Mouse (Mus musculus) mature B cell (primary cell): Measurements from ENCODE around the gene Slc39a13.
"Not testable (repeated sequence)": the region's sequence is repeated elsewhere in the genome, so short reads cannot be mapped to it uniquely, and the experiment has no call there.

Experiments used
- in situ Hi-C: fragments of 300-500 bp; cut with MboI; formaldehyde crosslinking; loops from 2 replicates; pipeline ENCODE4 v1.14.3; 2019

Gene Slc39a13

DNA sequence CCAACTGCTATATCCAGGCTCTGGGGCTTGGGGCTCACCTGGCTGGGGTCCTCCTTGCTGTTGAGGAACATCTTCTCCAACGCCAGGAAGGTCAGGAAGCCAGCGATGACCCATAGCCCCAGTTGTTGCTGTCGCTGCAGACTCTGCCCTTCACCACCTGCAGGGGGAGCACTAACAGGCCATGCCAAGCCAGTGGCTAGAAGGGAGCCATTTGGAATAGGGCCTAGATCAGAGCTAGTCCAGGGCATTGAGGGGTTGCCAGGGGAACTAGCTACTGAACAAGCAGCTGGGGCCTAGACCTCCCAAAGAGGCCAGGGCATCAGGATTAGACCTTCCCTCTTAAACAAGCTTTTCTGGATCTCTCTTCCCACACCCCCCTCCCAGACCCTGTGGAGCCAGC lies 4.7 kb downstream of the Slc39a13 start:
- in situ Hi-C loops: no loop called here

DNA sequence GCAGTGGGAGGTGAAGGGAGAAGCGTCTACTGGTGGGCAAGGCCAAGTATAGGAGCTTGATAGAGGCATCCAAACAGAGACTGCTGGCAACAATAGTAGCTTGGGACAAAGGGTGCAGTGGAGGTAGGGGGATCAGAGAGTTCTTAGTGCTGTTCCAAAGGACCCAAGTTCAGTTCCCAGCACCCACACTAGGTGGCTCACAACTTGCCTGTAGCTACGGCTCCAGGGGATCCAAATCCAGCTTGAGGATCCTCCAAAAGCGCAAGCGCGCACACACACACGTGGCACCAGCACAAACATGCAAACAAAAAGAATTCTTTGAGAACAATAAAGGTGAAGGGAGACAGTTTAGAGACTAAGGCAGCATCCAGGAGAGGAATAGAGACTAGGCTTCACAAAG lies 6.0 kb downstream of the Slc39a13 start:
- in situ Hi-C loops: no loop called here

DNA sequence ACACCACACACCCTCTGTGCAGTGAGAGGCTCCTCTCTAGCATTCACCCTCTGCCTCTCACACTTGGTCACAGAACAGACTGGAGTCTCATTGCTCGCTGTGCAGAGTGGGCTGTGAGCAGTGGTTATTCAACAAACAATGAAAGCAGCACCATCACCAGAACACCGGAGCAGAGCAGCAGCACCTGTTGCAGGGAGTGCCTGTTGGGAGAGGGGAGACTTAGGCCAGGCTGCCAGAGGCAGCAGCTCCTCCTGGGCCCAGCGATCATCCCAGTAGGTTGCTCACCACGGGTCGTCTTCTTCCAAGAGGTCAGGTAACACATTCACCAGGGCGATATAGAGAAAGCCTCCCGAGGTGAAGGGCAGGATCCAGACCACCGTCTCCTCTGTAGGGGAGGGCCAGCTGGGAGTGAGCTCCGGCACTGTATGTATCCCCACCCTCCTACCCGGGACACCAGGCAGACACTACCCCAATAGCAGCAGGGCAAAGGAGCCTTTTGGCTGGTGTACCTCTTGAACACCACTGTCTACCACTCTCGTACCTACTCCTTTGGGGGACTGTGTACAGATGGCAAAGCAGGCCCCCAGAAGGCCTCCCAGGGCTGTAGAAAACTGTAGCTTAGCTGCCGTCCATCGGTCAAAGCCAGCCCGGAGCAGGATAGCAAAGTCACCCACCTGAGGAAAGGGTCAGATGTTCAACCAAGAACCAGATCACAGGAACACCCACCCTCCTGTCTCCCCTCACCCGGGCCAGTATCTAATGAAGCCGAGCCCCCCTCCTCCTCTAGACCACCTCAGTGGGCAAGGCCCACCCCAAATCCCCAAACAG lies 7.2 kb downstream of the Slc39a13 start:
- in situ Hi-C loops: no loop called here

DNA sequence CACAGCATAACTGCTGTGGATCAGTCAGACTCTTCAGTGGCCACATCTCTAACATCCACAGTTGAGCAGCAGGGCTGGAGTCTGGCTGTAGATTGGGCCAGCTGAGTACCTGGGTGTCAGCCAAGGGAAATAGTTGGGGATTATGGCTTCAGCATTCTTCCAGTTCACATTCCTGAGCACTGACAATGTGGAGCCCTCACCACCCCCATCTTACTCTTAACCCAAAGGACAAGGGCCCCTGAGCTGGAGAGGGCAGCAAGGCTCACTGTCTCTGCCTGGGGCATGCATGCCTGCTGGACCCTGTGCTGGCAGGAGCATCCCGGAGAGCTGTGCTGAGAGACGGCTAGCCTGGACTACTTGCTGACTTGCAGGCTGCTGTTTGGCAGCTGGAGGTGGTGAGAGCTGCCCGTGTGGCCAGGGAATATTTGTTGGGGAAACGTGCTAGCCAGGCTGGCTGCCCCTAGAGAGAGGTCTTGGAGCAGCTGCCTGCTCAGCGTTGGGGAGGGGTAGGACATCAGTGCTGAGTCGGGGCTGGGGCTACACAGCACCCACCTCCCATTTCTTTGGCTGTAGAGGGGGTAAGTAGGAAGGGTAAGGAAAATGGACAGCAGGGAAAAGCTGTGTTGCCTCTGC lies 8.3 kb downstream of the Slc39a13 start:
- in situ Hi-C loops: no loop called here

DNA sequence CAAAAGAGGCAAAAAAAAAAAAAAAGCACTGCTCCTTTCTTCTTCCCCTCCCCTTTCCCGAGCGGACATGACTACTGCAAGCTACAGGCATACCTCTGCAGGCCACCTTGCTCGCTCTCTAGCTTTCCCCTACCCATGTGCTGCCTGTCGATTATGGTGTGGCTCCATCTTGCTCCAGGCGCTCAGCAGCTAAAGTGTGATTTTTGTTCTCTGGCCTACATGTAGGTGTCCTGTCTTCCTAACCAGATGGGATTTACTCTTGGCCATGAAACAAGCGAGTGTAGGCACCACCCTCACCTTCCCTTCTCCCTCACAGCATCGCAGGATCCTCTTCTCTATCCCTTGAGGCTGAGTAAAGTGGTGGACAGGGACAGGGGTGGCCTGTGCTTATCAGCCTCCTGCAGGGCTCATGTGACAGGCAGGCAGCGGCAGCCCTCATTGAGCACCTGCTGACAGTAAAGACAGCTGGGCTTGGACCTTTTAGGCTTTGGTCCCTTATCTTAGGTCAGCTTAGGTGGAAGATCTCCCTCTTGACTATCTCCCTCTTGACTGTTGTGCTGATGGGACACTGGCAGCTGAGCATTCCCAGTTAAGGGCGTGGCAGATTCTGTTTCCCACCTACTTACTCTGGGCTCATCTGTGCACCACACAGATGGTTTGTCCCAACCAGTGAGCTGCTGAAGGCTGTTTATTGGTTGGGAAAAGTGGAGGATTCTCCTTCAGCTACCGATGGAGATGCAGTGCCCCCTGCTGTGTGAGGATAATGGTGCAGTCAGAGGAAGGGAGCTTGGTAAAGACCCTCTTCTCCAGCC lies 9.5 kb downstream of the Slc39a13 start:
- in situ Hi-C loops: no loop called here

DNA sequence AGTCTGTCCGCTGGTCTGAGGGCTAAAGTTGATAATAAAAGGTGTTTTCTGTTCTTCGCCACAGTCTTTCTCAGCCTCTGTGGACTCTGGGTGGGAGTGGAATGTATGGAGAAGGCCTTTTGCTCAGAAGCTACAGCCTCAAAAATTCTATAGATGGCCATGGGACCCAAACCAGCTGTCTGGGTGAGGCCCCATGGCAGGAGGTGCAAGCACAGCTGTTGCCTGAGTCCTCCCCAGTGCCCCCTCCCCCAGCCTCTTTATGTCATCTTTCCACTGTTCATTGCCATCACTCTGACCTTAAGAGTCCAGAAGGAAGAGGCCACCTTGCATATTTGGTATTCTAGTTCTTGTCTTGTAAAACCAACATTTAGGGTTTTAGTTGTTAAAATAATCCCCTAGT lies 10.8 kb downstream of the Slc39a13 start:
- in situ Hi-C loops: no loop called here

DNA sequence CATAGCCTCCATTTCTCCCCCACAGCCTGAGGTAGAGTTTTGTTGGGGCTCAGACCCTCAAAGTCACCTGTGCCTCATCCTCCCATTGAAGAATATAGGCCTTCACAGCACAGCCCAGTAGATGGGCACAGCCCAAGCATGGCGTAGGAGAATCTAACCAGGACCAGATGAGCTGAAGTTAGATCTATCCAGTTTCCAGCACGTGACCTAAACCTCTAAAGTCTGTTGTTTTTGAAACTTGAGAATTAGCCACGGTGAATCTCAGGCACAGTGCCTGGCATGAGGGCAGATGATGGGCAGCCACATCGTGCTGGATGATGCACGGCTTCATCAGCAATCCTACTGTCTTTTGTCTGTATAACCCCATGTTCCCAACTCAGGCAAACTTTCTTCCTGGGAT lies 11.8 kb downstream of the Slc39a13 start:
- in situ Hi-C loops: no loop called here

DNA sequence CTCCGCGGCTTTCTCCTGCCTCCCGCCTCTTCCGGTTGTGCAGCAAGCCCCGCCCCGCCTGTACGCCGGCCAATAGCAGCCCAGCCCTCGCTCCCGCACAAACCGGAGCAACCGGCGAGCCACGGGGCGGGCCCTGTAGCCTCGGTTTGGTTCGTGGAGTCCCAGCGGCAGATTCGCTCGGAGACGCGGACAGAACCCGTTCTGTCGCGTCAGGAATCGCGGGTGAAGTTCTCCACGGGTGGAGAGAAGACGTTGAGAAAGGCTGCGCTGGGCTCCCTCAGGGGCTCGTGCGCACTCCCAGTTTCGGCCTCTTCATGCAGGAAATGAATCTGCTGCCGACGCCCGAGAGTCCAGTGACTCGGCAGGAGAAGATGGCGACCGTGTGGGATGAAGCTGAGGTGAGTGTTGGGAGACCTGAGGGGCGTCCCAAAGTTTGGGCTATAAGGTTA lies 16.3 kb downstream of the Slc39a13 start, which contains the start of gene Psmc3:
Gene Psmc3 (plus strand): TSS at position 76 of the 449 bp plus-strand sequence.
- in situ Hi-C loops: no loop called here

DNA sequence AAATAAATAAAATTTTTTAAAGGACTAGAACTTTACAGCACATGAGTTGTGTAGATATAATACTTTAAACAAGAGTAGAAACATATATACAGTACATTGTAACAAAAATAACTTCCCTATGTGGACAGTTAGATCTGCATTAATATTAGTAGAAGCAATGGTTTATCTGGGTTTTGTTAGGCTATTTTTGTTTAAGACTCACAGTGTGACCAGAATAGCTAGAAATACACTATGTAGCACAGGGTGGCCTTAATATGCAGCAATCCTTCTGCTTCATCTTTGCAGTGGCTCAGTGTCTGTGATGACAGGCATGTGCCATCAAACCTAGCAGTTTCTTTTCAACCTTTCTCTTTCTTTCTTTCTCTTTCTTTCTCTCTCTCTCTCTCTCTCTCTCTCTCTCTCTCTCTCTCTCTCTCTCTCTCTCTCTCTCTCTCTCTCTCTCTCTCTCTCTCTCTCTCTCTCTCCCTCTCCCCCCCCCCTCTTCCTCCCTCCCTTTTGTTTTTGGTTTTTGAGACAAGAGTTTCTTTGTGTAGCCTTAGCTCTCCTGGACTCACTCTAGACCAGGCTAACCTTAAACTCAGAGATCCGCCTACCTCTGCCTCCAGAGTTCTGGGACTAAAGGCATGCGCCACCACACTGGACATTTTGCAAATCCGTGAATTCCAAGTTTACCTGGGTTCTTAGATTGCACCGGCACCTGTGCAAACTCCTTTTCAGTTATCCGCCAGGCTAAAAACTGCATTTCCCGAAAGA lies 16.9 kb downstream of the Slc39a13 start:
- in situ Hi-C loops: no loop called here

DNA sequence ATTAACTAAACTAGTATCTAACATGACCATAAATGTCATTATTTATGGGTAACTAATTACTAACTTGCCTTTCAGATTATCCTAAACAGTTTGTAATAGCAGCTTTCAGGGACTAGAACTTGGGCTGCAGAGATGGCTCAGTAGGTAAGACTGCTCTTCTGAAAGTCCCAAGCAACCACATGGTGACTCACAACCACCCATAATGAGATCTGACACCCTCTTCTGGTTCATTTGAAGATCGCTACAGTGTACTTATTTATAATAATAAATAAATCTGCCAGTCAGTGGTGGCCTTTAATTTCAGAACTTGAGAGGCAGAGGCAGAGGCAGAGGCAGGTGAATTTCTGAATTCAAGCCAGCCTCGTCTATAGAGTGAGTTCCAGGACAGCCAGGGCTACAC lies 17.5 kb downstream of the Slc39a13 start:
- in situ Hi-C loops: no loop called here

DNA sequence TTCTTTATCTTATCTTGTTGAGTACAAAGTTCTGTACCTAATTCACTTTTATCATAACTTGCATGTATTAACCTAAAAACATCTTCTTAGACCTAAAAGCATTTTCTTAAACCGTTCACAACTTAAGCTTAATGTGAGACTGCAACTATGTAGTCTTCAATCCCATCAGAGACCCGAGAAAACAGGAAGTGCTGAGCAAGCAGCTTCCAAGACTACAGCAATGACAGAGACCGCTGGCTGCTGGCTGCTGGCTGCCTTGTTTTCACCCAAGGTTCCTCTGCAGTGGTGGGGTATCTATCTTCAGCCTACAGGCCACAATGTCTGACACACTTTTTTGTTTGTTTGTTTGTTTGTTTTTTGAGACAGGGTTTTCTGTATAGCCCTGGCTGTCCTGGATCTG lies 18.3 kb downstream of the Slc39a13 start:
- in situ Hi-C loops: no loop called here

DNA sequence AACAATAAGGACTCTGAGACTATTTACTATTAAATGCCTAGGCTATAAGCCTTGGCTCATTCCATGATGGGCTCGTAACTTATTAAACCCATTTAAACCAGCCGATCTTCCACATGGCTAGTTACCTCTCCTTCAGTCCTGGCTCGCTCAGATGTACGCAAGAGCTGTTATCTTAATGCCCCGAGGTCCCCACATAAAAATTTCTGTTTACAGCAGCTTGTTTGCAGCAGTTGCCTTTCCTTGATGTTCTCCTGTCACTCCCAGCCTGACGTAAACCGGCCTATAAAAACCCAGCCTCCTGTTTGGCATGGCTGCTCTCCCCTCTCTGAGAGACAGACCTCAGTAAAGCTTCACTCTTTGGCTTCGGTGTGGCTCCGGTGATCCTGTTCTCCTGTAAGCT lies 22.9 kb downstream of the Slc39a13 start:
- in situ Hi-C loops: no loop called here

DNA sequence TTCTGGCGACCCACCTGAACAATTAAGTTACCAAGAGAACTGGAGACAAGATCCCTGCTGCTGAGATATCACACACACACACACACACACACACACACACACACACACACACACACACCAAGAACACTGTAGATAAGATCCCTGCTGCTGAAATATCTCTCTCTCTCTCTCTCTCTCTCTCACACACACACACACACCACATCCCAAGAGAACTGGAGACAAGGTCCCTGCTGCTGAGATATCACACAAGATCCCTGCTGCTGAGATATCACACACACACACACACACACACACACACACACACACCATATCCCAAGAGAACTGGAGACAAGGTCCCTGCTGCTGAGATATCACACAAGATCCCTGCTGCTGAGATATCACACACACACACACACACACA lies 24.4 kb downstream of the Slc39a13 start:
- in situ Hi-C loops: not testable (repeated sequence)

DNA sequence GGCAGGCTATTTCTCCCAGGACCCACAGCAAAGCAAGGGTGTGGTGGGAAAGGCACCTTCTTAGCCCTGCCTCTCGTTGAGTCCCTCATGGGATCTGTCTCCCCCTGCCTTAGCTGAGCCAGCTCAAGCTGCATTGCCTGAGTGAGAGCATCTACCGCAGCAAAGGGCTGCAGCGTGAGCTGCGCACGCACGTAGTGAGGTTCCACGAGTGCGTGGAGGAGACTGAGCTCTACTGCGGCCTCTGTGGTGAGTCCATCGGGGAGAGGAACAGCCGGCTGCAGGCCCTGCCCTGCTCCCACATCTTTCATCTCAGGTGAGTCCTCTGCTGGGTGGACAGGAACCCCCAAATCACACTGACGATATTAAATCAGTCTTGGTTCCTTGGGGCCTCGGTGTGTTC lies 25.5 kb downstream of the Slc39a13 start:
- in situ Hi-C loops: no loop called here

DNA sequence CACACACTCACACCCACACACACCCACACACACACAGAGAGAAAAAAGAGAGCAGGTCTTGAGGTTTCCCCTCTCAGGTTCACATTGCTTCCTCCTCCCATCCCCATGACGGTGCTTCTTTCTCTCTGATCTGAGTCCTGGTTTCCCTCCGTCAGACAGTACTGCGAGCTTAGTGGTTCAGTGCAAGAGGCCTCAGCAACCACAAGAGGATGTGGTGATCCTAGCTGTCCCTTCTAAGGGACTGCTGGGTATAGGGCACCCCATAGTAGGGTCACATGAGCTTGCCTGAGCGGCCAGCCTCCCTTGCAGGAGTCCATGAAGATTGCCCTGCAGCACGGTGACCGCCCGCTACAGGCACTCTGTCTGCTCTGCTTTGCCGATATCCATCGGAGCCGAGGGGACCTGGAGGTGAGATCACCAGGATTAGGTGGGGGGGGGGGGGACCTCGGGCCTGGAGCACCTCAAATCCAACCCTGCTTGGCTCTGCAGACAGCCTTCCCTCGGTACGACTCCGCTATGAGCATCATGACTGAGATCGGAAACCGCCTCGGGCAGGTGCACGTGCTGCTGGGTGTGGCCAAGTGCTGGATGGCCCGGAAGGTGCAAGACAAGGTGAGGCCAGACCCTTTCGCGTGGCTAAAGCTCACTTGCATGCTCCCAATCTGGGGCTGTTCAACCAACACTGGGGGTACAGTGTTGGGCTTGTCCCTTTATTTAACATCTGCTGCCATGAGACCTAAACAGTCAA lies 27.4 kb downstream of the Slc39a13 start:
- in situ Hi-C loops: no loop called here

DNA sequence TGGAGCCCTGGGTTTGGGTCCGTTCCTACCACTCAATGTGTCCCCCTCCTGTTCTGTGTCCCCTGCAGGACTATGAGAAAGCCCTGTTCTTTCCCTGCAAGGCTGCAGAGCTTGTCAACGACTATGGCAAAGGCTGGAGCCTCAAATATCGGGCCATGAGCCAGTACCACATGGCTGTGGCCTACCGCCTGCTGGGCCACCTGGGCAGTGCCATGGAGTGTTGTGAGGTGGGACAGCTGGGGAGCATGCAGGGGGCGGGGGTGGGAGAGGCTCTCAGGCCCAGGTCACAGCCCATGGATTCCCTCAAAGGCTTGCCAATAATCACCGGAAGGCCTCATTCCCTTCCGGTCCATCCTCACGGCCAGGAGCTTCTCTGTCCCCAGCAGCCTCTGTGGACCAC lies 28.4 kb downstream of the Slc39a13 start:
- in situ Hi-C loops: no loop called here

DNA sequence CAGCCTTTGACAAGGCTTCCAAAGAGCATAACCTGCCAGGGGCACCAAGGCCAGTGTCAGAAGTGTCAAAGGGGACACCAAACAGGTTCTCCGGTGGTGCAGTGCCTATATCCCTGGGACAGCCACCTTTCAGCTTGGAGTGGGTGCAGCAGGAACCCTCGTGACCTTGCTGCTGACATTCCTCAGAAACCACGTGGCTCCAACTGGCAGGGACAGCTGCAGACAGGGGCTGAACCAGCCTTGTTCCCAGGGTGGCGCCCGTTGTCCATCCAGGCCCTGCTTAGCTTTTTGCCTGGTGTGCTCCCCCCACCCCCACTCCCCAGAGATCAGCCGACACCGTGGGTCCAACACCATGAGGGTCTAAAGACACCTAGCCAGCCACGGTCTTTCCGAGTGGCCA lies 34.8 kb downstream of the Slc39a13 start, which contains the start of gene Rapsn:
Gene Rapsn (plus strand): TSS at position 236 of the 400 bp plus-strand sequence.
- in situ Hi-C loops: no loop called here

DNA sequence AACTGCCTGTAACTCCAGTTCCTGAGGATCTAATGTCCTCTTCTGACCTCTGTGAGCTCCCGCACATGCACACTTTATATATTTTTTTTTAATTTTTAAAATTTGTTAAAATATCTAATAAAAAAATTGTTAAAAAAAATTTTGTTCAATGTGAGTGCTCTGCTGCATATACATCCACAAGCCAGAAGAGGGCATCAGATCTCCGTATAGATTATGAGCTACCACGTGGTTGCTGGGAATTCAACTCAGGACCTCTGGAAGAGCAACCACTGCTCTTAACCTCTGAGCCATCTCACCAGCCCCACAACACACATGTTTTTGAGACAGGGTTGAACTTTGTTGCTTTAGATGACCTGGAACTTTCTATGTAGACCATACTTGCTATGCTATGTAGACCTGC lies 37.2 kb downstream of the Slc39a13 start:
- in situ Hi-C loops: no loop called here

DNA sequence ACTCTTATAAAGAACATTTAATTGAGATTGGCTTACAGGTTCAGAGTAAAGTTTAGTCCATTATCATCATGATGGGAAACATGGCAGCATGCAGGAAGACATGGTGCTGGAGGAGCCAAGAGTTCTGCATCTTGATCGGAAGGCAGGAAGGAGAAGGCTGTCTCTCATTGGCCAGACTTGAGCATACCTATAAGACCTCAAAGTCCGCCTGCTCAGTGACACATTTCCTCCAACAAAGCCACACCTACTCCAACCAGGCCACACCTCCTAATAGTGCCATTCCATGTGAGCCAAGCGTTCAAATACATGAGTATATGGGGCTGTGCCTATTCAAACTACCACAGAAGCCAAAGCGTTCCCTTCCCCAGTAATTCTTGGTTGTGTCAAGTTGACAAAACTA lies 39.0 kb downstream of the Slc39a13 start:
- in situ Hi-C loops: no loop called here

DNA sequence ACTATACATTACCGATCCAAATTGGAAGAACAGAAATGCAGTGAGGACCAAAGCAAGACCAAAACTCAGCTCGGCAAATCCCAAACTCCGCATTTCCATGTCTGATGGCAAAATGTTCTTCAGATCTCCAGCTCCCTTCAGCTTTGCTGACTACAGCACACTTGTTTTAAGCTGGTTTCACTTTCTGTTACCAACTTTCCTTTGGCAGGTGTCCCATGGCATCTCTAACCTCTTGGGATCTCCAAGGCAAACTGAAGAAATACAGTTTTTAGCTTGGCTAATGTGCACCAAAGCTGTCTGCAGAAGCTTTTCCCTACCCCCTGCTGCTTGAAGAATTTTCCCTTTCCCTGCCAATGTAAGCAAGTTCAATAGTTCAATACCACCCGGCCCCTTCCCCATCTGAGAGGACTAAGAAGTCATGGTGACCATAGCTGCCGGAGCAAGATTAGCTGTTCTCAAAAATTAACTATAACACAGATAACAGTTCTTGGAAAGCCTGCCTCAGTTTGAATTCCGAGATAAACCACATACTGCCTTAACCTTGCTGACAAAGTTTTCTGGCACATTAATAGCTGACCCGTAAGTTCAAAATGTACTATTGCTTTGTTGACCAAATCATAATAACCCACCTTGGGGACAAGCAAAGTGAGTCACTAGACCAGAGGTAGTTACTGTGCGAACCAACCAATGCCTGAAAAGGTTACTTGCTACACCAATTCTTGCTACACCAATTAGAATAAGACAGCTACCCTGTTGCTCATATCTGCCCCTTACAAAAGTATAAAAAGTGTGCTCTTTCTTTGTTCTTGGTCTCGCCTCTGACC lies 42.6 kb downstream of the Slc39a13 start:
- in situ Hi-C loops: no loop called here
